Mouse (Mus musculus) adrenal gland, adult (tissue): ENCODE data around the gene Pde7b.
A peak's percentile ranks its signal among the peaks of the same experiment; 100 is the strongest.

Experiments
- DNase-seq, 2 experiments: peaks; one replicate each; pipeline ENCODE4 v3.0.0; 2022 to 2023; ENCODE audit warnings: low spot score in 1 of 2; ENCODE audit not compliant: inconsistent age in 2 of 2

Gene Pde7b

DNA sequence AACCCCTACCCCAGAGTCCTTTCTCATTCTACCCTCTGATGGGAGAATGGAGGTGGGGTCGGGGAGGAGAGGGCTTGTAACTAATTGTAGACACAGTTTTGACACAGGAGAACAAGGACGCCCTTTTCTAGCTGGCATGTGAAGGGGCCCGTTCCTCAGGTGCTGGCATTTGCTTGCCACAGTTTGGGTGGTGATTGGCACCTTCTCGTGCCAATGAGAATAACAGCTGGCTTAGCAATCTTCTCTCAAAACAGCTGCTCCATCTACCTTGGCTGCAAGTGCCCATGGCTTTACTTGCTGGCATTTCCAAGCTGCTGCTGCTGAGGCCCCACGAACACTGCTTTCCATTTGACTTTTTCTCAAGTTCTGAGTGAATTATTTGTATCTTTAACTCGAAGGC lies 223.7 kb downstream of the Pde7b start:
- DNase-seq, result no peak

DNA sequence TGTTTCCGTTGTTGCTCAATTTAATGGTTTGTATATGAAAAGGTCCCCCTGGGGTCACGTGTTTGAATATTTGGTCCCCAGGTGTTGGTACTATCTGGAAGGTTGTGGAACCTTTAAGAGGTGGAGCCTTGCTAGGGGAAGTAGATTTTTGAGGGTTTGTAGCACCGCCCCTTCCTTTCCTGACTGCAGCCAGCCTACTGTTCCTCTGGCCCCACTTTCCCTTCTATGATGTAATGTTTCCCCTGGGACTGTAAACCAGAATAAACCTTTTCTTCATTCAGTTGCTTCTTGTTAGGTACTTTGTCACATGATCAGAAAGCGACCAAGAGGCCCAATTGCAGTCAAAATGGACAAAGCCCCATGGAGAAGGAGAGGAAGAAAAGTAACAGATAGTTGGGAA lies 229.8 kb downstream of the Pde7b start:
- no peak for DNase-seq

DNA sequence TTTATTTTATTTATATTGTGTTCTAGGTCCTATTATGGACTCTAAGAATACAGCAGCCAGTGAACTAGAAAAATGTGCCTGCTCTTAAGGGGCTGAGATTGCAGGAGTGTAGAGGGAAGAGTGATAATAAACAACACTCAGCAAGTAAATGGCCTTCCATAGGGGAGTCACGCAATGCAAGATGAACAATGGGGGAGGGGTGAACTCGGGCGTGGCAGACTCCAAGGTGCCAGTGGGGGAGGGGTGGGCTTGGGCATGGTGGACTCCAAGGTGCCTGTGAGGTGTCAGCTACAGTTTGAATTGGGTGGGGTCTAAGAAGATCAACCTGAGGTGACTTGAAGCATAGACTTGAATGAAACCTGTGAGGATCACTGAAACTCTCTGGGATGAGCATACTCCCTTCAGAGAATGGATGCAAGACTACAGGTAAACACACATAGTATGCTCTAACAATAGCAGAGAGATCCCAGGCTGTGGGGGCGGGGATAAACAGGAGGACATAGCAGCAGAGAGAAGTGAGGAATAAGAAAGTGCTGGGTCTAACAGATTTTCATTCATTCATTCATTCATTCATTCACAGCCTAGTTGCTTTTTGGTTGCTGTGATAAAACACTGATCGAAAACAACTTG lies 230.9 kb downstream of the Pde7b start:
- DNase-seq, result no peak

DNA sequence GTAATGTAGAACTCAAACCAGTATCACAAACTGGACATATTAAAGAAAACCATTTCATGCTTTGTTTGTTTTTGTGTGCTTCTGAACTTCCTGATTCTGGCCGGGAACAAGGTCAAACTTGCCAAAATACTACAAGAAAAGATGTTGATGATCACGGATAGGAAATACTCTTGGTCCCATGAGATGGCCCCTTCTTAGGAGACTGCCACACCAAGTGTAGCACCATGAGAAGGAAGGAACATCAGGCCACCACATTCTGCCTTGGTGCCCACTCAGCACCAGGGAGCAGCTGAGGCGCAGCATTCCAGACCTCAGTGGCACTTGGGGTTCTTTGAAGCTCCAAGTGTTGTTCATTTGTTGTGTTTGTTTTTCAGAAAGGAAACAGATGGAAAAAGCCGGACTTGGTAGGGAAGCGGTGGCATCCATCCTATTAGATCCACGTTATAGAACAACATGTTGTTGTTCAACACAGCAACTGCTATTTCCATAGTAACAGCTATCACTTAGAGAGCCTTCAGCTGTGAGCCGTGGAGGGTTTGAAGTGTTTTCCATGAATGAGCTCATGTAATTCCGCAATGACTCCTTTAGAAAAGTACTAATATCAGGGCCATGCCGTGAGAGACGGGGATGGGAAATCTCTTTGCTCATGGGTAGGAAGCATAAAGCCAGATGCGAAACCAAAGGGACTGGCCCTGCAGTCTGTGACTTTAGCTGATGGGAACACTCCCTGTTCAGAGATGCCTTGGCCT lies 232.5 kb downstream of the Pde7b start:
- no peak for DNase-seq

DNA sequence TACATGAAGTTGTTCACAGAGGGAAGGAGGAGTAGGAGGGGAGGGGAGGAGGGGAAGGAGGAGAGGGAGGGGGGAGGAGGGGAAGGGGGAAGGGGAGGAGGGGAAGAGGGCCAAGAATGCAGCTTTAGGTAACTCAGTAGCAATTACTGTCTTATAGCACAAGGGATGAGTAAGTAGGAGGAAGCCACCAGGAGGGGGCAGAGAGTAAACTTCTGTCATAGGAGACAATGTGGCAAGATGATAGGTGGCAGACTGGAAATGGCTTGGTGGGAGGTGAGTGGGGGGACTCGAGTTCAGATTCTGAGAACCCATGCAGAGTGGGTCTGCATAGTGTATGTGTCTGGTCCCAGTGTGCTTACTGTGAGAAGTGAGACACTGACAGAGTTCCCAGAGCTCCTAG lies 234.1 kb downstream of the Pde7b start:
- no peak for DNase-seq

DNA sequence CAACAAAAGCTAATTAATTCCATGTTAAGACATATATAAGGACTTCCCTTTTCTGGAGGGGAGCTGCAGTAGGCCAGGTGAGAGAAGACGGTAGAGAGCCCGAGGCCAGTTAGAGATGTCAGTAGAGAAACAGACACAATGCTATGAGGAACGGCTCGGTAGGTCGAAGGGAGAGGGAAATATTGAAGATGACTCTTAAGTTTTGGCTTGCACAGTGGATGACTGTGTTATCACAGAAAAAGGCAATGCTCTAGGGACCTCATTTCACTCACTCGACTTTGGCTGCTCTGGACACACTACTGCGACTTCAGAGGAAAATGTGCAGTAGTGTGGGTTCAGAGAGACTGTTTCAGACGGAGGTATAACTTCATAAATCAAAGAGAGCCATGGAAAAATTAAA lies 234.6 kb downstream of the Pde7b start:
- no peak for DNase-seq

DNA sequence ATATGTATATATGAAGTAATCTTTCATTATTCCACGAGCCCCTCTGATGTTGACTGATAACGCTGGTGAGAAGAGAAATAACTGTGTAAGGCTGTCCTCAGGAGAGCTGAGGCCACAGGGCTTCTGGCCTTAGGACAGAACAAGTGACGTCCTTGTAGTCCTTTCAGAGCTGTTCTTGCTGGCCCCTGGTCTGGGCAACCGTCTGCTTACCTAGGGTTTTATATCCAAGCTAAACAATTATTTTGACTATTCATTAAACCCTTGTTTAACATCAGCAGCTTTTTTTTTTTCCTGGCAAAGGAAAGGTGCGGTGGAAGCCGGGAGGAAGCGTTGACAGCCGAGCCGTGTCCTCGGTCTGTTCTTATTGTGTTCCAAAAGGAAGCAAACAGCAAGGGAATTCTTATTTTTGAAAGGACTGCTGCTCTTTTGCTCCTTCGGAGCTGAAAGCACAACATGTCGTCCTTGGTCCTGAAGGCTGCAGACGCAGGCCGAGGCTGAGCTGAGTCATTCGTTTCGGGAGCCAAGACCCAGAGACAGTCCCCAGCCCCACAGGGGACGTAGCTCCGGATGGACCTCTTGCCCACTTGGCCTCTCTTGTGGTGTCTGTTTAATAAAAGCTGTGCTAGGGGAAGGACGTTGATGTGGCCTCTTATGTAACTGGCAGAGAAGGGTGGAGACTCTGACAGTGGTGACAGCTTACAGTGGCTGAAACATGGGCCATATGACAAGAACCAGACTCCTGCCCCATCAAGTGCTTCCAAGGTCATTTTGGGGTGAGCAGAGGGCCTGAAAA lies 238.2 kb downstream of the Pde7b start:
- peak; percentile 87 to 95 for DNase-seq

DNA sequence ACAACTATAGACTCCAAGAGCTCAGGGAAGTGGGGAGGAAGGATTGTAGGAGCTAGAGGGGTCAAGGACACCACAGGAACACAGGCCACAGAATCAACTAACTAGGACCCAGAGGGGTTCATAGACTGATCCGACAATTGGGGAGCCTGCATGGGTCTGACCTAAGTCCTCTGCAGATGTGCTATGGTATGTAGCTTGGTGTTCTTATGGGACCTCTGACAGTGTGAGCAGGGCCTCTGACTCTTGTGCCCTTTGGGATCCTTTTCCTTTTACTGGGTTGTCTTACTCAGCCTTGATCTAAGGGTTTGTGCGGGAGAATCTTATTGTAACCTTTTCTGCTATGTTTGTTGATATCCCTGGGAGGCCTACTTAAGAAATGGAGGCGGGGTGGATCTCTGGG lies 239.1 kb downstream of the Pde7b start:
- peak in 1 of 2 experiments; percentile 52 for DNase-seq

DNA sequence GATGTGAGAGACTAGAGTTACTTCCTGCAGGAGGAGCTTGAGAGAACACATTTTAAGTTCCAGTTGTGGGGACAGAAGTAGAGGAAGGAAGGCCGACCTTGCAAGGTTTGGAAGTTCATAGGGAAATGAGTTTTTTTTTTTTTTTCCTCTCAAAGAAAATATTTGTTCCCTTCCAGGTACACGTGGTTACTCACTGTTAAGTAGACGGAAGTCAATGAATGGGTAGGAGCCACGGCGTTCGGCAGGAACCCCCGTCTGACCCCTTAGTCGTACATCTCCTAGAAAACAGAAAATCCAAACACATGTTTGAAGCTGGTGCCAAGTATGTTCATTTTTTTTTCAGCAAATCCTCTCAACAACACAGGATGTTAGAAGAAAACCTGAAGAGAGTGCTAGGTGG lies 245.4 kb downstream of the Pde7b start:
- peak; percentile 23 to 56 for DNase-seq

DNA sequence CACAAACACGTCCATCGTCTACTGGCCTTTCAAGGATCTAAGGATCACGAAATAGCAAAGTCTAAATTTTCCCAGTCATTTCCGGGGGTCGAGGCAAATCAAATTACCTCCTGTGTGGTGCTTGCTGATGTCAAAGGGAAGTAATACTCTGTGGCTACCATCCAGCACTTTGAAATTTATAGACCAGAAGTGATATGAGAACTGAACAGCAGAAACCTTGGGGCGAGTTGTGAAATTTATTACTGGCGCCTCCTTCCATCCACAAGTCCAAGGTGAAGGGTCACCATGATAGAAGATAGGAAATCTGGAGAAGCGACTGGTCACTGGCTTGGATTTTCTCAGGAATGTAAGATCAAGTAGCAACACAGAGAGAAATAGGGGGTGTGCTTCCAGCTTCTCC lies 246.4 kb downstream of the Pde7b start:
- DNase-seq, result peak in 1 of 2 experiments; percentile 73

DNA sequence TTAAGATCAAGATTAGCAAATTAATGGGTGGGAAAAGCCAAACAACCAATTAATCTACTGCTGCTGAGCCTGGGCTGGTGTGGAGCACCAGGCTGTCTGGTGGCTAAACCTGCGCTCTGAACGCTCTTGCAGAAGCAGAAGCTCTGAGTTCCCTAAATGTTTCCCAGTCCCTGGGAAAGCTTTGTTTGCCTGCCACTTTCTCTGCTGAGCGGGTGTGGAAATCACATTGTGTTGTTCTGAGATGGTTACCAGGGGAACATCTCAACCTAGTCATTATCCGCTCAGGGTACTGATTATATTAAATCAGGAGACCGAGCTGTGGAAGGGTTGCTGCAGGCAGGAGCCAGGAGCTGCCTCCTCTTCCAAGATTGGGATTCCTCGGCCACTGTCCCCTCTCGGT lies 250.0 kb downstream of the Pde7b start:
- peak in 1 of 2 experiments; percentile 25 for DNase-seq

DNA sequence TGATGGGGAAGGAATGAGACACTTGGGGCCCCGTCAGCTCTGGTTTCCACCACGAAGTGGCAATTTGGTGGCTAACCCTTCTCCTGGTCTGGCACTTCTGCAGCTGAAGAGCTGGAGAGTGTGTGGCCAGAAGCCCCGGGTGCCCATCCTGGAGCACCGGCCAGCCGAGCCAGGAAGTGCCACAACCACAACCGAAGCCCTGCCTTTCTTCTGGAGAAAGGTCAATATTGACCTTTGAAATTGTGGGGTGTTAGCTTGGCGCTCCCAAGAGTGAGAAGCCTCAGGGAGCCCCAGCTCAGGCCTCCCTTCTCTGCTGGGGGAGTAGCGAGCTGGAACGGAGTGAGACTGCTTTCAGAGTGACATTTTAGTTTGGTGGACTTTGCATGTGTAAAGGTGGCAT lies 250.8 kb downstream of the Pde7b start:
- no peak for DNase-seq

DNA sequence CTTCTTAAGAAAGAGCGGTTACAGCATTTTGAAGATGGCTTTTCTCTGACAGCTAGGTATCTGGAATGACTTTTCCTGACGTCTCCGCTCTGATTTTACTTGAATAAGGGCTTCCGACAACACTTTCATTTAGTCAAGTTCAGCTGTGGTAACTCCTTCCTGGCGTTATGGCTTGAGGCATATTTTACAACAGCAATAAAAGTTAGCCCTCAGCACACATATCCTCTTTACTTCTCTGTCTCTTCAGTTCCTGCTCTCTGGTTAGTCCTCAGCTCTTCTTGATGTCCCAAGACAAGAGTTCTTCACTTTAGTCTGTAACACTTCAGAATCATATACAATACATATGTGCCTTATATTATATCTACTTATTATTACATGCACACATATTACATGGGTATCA lies 251.4 kb downstream of the Pde7b start:
- DNase-seq, result no peak

DNA sequence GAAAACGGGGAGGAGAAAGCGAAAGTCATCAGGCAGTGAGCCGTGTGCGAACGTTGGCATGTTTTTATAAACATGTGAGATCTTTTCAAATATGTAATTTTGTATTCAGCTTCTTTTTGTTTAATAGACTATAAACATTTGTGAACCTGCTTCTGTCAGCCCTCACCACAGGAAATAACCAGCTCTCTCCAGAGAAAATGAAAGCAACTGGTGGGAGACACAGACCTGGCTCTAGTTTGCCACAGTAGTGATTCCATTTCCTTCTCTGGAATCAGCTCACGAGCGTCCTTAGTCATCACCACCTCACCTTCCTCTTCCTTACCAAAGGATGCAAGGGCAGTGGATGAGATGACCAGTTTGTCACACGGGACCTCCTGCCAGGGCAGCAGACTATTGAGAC lies 252.9 kb downstream of the Pde7b start:
- DNase-seq, result no peak

DNA sequence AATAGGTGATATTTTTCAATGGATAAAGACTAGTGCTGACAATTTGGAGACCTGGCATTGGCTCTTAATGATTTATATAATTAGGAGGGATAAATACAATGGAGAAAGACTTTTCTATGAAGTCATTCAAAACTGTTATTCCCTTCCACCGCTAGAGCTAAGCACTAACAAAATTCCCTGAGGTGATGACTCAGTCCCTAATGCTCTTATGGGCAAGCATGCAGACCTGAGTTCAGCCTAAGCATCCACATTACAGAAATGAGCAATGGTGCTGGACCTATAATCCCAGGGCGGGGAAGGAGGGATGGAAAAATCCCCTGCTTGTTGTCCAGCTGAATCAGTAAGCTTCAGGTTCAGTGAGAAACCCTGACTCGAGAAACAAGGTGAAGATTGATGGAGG lies 260.2 kb downstream of the Pde7b start:
- no peak for DNase-seq

DNA sequence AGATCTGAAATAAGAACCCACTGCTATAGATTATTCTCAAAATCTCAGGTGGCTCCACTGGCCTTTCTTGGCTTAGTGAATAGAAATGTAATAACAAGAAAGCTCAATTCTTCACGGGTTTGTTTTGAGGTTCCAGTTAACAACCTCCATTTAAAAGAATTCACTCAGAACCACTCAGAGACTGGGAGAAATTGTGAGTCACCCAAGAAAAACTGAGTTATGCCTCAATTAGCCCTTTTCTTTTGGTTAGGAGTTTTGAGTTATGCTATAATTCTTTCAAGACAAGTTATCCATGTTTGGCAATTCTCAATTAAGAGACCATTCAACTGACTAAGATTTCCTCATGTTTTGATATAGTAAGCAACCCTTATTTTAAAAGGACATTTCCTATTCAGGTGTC lies 260.9 kb downstream of the Pde7b start:
- DNase-seq, result no peak

DNA sequence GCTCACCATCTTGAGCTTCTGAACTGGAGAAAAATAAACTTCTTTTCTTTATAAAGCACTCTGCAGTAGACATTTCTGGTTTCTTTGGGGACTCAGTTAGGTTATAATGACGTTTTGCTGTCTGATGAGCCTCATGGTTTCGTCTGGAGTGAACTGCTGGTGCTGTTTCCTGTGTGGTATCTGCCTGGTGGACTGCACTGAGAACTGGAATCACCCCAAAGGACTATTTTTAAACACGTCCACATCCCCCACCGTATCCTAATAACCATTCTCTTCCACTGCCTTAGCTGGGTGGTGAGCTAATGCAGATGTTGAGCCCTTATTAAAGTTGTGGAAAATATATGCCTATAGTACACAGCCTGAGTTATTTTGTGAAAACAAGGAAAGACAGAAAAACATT lies 262.3 kb downstream of the Pde7b start:
- DNase-seq, result no peak

DNA sequence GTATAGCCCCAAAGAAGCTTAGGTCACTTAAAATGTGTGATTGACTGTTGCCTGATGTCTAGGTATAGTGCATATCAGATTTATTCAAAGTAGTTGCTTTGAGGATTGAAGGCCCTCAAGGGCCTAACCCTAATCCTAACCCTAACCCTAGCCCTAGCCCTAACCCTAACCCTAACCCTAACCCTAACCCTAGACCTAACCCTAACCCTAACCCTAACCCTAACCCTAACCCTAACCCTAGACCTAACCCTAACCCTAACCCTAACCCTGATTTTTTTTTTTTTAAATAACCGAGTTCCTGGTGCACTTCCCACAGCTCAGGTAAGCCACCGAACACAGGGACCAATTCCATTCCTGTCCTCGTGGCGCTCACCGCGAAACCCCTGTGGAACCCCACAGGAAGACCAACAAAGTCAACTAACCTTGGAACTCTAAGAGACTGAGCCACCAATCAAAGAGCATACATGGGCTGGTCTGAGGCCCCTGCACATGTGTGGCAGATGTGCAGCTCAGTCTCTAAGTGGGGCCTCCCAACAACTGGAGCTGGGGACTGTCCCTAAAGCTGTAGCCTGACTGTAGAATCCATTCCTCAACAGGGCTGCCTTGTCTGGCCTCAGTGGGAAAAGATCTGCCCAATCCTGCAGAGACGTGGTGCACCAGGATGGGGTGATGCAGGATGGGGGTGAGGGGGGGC lies 265.1 kb downstream of the Pde7b start:
- DNase-seq, result no peak

DNA sequence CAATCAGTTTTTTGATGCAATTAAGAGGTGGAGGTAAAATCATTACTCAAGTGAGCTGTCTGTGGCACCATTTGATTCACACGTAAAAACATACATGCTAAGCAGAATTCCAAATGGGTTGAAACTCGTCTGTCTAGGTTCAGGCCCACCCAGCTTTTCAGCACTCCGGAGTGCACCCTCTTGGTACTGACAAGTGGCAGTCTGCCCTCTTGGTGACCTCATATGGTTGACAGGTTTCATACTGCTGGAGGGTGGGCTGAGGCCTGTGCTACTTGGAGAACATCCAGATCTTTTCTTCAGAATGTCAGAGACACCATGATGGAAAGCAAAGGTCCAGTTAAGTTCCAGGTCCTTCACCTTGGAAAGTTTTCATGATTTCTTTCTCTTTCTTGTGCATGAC lies 265.7 kb downstream of the Pde7b start:
- no peak for DNase-seq

DNA sequence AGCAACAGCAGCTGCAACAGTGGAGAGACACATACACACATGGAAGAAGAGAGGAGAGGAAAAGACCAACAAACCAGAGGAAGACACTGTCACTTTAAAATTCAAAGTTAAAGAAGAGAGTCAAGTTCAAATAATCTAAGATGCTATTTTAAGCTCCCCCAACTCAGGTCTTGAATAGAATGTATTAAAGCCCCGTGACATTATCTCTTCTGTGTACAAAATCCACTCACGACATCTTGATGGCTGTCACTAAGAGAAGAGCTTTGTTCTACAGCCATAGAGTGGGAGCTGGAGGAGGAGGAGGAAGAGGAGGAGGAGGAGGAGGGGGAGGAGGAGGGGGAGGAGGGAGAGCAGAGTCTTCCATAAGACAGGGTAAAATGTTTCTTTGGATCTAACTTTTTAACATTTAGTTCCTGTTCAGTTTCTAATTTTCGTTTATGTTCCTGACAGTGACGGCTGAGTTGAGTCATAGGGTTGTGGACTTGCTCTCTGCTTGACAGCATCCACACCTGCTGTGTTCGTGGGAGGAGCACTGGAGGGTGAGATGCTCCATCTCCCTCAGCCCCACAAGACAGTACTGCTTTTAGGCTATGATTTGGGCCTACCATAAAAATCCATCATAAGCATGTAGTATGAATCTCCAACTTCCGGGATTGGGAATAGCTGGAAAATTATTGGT lies 270.4 kb downstream of the Pde7b start:
- DNase-seq, result no peak

DNA sequence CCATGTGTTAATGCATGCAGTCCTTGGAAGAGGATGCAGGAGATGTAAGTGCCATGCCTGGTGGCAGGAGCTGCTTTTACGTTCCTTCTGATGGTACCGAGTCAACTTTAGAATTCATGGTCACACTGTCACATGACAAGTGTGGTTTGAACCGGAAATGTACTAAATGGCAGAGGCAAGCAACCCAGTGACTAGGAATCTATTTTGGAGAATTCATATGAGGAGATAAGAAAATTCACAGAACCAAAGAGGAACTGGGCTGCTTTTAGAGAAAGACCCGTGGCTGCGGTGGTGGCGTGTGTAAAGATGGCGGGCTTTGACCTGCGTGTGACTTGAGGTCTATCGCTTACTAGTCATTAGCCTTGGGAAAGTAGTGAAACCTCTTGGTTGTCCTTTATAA lies 287.4 kb downstream of the Pde7b start:
- no peak for DNase-seq
